Mouse (Mus musculus) brain, embryonic 14.5 days (tissue): ENCODE measurements around the gene Ngp.

Experiments used
- CTCF ChIP-seq: fragments of 200-500 bp; IDR thresholded peaks from 2 replicates; pipeline ENCODE4 v1.5.1; 2012; ENCODE audit warnings: inconsistent platforms, mild to moderate bottlenecking, moderate library complexity, borderline replicate concordance; ENCODE audit not compliant: insufficient read depth, insufficient read length; ENCODE audit errors: extremely low read depth
- POLR2A ChIP-seq: fragments of 200-500 bp; IDR thresholded peaks from 2 replicates; pipeline ENCODE4 v1.6.1; 2012; ENCODE audit warnings: mild to moderate bottlenecking, inconsistent platforms, borderline replicate concordance; ENCODE audit not compliant: poor library complexity, insufficient read depth, insufficient read length, severe bottlenecking; ENCODE audit errors: extremely low read depth

- TF ChIP-seq CTCF = no peak
- TF ChIP-seq POLR2A = no peak
These were observed 40.2 kb upstream of the Ngp start for GRCm38 (mm10) chr9:110379361-110379760.
